Mouse (Mus musculus): ENCODE data around the gene Tmem234. TPM values are rescaled to one million over a fixed set of nuclear protein-coding genes. Genes with fewer than 3 reads are reported as not detected.

The Tmem234 gene
- polyA plus RNA-seq, 1 experiment from 2014 or later, result 192 TPM

DNA sequence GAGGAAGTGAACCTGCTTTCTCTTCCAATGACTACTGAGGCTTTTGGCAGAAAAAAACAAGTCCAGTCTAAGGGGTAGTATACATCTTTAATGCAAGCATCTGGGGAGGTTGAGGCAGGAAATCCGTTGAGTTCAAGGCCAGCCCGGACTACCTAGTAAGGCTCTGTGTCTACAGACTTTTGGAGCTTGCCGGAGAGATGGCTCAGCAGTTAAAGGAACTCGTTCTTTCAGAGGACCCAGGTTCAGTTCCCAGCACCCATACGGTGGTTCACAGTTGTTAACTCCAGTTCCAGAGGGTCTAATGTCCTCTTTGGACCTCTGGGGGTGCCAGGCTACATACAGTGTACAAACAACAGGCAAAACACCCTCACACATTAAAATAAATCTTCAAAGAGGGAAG lies 17.6 kb downstream of the Tmem234 start:
- no peak for TF ChIP-seq CTCF (IDR thresholded peaks at IDR 0.05)
- Histone ChIP-seq H3K9me3 (ENCODE audit: low read length) (no peaks in the 10 kb centered on the region), H3K4me3 (ENCODE audit: low read depth, low read length) (no peak overlapping the region), H3K9ac (replicated peaks; ENCODE audit: low read depth) (peak overlapping the region; percentile 43; the same call in 1 of the 2 replicates), H3K4me2 (replicated peaks; ENCODE audit: low read depth, low read length) (peak overlapping the region; percentile 88), H3K27ac (ENCODE audit: low read length) (peak overlapping the region; percentile 74; the same call in 1 of the 2 replicates), H3K27me3 (replicated peaks; ENCODE audit: insufficient read depth, low read length) (no peaks in the 10 kb centered on the region), H3K4me1 (ENCODE audit: insufficient read depth, low read depth, low read length) (peaks cover 8% of the 10 kb centered on the region; the same call in 1 of the 2 replicates), H3K36me3 (ENCODE audit: insufficient read depth, low read length) (no peaks in the 10 kb centered on the region)
- WGBS, result 92% methylated on average over 5 of the region's 5 CpGs
- DNase-seq (ENCODE audit: low spot score) (no peak), ATAC-seq (no peak)

DNA sequence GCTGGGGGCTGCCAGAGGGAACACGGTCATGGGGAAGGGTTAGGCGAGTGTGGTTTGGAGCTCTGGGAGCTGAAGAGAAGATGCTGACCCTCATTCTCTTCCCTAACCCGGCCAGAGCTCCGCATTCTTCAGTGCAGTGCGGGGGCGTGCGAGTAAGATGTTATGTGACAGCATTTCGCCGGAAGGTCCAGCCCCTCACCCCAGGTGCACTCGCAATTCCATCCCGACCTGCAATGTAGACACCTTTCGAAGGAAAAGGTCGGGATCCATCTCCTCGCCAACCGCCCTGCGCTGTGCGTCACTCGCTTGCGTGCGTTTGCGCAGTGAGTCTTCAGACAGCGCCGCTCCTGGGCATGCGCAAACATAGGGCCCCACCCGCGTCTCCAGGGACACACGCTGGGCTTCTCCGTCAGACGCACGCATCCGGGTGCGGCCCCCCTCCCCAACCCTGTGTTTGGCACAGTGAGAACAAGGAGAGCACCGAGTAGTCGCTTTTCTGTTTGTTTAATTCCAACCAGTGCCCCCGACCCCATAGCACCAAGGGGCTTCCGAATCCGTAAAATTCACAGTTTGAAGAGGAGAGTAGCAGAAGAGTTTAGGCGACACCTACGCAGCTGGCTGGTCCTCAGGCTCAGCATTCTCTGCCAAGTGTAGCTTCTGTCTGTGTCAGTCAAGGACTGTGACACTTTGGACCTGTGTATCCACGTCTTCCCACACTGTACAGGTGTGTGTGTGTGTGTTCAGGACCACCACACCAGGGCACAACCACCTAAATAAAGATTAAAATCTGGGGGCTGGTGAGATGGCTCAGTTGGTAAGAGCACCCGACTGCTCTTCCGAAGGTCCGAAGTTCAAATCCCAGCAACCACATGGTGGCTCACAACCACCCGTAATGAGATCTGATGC lies 18.6 kb downstream of the Tmem234 start, which contains the start of gene Iqcc:
Gene Iqcc, minus strand, starts transcription at position 314 of the 906 bp plus-strand sequence.
- WGBS, result 4% methylated on average over 43 of the region's 44 CpGs
- ATAC-seq (peak; percentile 93), DNase-seq (ENCODE audit: low spot score) (peak; percentile 98)
- no peaks in the 10 kb centered on the region for H3K27me3 ChIP-seq (replicated peaks; ENCODE audit: insufficient read depth, low read length)
- H3K27ac ChIP-seq (ENCODE audit: low read length), result peak within 1 kb of the TSS; percentile 74
- peak; percentile 53 for TF ChIP-seq CTCF (IDR thresholded peaks at IDR 0.05)
- TF ChIP-seq EP300 (IDR thresholded peaks at IDR 0.05), result no peak
- H3K9me3 ChIP-seq (ENCODE audit: low read length), result no peaks in the 10 kb centered on the region
- peak within 1 kb of the TSS; percentile 88 for H3K4me2 ChIP-seq (replicated peaks; ENCODE audit: low read depth, low read length)
- H3K9ac ChIP-seq (replicated peaks; ENCODE audit: low read depth), result peak within 1 kb of the TSS; percentile 43
- peaks cover 11% of the 10 kb centered on the region; the same call in 1 of the 2 replicates for H3K4me1 ChIP-seq (ENCODE audit: insufficient read depth, low read depth, low read length)
- H3K36me3 ChIP-seq (ENCODE audit: insufficient read depth, low read length), result no peaks in the 10 kb centered on the region
- peak within 1 kb of the TSS; percentile 69 for H3K4me3 ChIP-seq (ENCODE audit: low read depth, low read length)

DNA sequence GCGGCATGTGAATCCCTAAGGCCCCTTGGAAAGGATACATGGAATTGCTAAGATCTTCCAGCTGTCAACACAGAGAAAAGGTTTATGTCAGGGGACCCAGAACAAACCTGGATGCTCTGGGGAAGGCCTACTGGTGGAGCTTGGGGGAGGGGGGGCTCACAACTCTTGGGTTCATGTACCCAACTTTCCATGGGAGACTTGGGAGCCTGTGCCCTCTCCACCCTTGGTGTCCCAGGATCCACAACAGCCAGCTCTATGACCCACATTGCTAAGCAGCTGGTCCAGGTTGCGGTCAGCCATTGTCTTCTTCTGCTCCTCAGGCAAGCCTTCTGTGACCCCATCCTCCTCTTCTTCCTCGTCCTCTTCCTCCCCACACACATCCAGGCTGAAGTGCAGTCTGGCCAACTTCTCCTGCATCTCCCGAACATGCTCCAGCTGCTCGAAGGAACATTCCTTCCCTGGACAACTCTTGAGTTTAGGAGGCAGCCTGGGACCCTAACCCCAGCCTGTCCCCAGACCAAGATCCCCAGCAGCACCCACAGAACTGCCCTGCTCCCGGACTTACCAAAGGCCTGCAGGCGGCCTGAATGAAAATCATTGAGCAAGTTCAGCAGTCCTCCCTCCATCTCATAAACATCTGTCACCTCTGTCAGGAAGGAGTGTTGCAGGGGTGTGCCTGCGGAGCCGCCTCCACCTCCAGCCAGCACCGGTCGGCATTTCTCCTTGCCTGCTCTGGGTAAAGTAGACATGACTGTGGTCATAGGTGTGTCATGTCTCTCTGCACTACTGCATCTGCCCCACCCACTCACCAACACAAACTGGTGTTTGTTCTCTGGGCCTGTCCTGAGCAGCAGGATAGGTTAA lies 20.2 kb downstream of the Tmem234 start:
- no peaks in the 10 kb centered on the region for H3K9me3 ChIP-seq (ENCODE audit: low read length)
- H3K27me3 ChIP-seq (replicated peaks; ENCODE audit: insufficient read depth, low read length), result no peaks in the 10 kb centered on the region
- no peaks in the 10 kb centered on the region for H3K36me3 ChIP-seq (ENCODE audit: insufficient read depth, low read length)
- DNase-seq (ENCODE audit: low spot score) (no peak), ATAC-seq (no peak)
- WGBS, result 67% methylated on average over 11 of the region's 11 CpGs
- H3K27ac ChIP-seq (ENCODE audit: low read length), result peak overlapping the region; percentile 52
- peaks cover 21% of the 10 kb centered on the region for H3K4me1 ChIP-seq (ENCODE audit: insufficient read depth, low read depth, low read length)
- peak overlapping the region; percentile 8; the same call in 1 of the 2 replicates for H3K4me3 ChIP-seq (ENCODE audit: low read depth, low read length)
- H3K9ac ChIP-seq (replicated peaks; ENCODE audit: low read depth), result no peak overlapping the region
- peak overlapping the region; percentile 42 for H3K4me2 ChIP-seq (replicated peaks; ENCODE audit: low read depth, low read length)
- TF ChIP-seq EP300 (IDR thresholded peaks at IDR 0.05) (no peak), CTCF (IDR thresholded peaks at IDR 0.05) (no peak)

DNA sequence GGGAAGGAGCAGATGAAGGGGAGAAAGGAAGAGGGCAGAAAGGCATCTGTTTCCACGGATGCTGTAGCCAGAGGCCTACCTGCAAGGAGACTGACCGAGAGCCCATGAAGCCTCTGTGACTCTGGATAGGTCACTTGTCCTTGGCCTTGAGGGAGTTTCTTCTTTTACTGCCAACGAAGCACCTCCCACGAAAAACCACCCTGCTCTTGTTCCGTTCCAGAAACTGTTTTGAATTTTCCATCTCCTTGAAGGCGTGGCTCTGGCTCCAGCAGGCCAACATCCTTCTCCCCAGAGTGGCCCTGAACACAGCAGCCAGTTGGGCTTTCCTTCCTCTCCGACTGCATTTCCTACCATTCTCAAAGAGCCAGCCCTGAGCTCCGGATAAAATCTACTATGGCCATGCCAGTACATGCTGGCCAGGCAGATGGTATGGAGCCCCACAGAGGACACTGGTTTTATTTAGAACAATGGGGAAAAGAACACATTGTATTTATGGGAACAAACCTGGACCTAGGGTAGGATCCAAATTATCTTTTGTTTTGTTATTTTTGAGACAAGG lies 20.9 kb downstream of the Tmem234 start:
- Histone ChIP-seq H3K4me1 (ENCODE audit: insufficient read depth, low read depth, low read length) (peaks cover 21% of the 10 kb centered on the region), H3K9me3 (ENCODE audit: low read length) (no peaks in the 10 kb centered on the region), H3K36me3 (ENCODE audit: insufficient read depth, low read length) (no peaks in the 10 kb centered on the region), H3K4me2 (replicated peaks; ENCODE audit: low read depth, low read length) (peak overlapping the region; percentile 42), H3K4me3 (ENCODE audit: low read depth, low read length) (no peak overlapping the region), H3K9ac (replicated peaks; ENCODE audit: low read depth) (no peak overlapping the region), H3K27ac (ENCODE audit: low read length) (peak overlapping the region; percentile 52), H3K27me3 (replicated peaks; ENCODE audit: insufficient read depth, low read length) (no peaks in the 10 kb centered on the region)
- peak; percentile 72 for DNase-seq (ENCODE audit: low spot score)
- WGBS, result 63% methylated on average over 8 of the region's 8 CpGs
- peak; percentile 5; the same call in 1 of the 2 replicates for ATAC-seq
- no peak for TF ChIP-seq CTCF (IDR thresholded peaks at IDR 0.05)
- peak; percentile 79 for TF ChIP-seq EP300 (IDR thresholded peaks at IDR 0.05)

DNA sequence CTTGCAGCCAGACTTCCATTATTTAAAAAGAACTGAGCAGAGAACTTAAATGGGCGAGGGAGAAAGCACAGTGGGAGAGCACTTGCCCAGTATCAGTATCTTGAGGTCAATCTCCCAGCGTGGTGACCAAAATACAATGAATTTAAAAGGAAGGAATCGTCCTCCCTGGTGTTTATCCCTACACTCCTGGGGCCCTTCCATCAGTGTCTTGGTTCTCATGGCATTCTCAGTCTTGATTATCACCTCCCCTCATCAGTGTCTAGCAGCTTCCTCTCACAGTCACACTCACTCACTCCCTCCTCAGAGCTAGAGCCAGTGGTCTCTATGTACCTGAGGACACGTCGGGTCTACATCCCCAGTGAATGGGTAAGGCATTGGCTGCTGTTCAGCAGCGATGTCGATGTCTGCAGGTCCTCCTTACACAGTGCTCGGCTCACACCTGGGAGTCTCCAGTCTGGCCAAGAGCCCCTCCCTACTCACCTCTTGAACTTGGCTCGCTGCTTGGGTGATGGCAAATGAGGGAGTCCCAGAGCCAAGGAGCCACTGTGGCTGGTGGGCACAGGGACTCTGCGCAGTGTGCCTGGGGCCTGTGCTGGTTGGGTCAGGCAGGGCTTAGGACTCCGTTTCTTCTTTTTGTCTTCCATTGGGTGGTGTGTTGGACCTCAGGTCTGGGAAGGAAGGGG lies 21.8 kb downstream of the Tmem234 start:
- 0 out of 2 replicates have a peak overlapping the region, but pooled peaks have one; percentile 60 for H3K4me3 ChIP-seq (ENCODE audit: low read depth, low read length)
- peaks cover 21% of the 10 kb centered on the region for H3K4me1 ChIP-seq (ENCODE audit: insufficient read depth, low read depth, low read length)

More for the DNA sequence above, 21.8 kb downstream of the Tmem234 start:
- ATAC-seq (no peak), DNase-seq (ENCODE audit: low spot score) (no peak)
- 65% methylated on average over 11 of the region's 11 CpGs for WGBS
- H3K9ac ChIP-seq (replicated peaks; ENCODE audit: low read depth), result 0 out of 2 replicates have a peak overlapping the region, but pooled peaks have one; percentile 71
- 0 out of 2 replicates have a peak, but pooled peaks cover under 1% of the 10 kb centered on the region for H3K36me3 ChIP-seq (ENCODE audit: insufficient read depth, low read length)
- H3K27me3 ChIP-seq (replicated peaks; ENCODE audit: insufficient read depth, low read length), result no peaks in the 10 kb centered on the region
- H3K4me2 ChIP-seq (replicated peaks; ENCODE audit: low read depth, low read length), result peak overlapping the region; percentile 76
- TF ChIP-seq CTCF (IDR thresholded peaks at IDR 0.05) (no peak), EP300 (IDR thresholded peaks at IDR 0.05) (no peak)
- no peak overlapping the region for H3K27ac ChIP-seq (ENCODE audit: low read length)
- H3K9me3 ChIP-seq (ENCODE audit: low read length), result no peaks in the 10 kb centered on the region

Data from lung, postnatal 0 days (tissue).